Mouse (Mus musculus): ENCODE measurements around the gene Tagap.

- TF ChIP-seq POLR2A (IDR thresholded peaks at IDR 0.05; ENCODE audit: insufficient read length, low read depth) (no peak), TCF12 (IDR thresholded peaks at IDR 0.05; ENCODE audit: insufficient read depth, poor library complexity, severe bottlenecking) (no peak), USF1 (IDR thresholded peaks at IDR 0.05; ENCODE audit: low read depth) (no peak), MYOD1 (IDR thresholded peaks at IDR 0.05; ENCODE audit: control insufficient read depth in 1 of 3, insufficient read length in 2 of 3, low read depth in 2 of 3) (no peak), SRF (IDR thresholded peaks at IDR 0.05; ENCODE audit: control insufficient read depth, insufficient read length, low read depth) (no peak), CEBPB (IDR thresholded peaks at IDR 0.05; ENCODE audit: insufficient read depth, poor library complexity, severe bottlenecking) (no peak), MYOG (IDR thresholded peaks at IDR 0.05; ENCODE audit: control insufficient read depth in 1 of 3, insufficient read depth in 1 of 3, insufficient read length in 2 of 3, low read depth in 2 of 3) (no peak), REST (IDR thresholded peaks at IDR 0.05; ENCODE audit: insufficient read depth, insufficient read length) (no peak), POLR2AphosphoS2 (IDR thresholded peaks at IDR 0.05; ENCODE audit: insufficient read length, low read depth) (no peak), E2F4 (IDR thresholded peaks at IDR 0.05; ENCODE audit: insufficient read depth) (no peak), MAX (IDR thresholded peaks at IDR 0.05; ENCODE audit: low read depth) (no peak), TCF3 (IDR thresholded peaks at IDR 0.05; ENCODE audit: insufficient read length, low read depth) (no peak)
Measured at GRCm38 (mm10) chr17:7915791-7916190, 10.0 kb upstream of the Tagap start.

All from myocyte (in vitro differentiated cells).